ENCODE assay signal across 8 mouse cellular contexts in genomic region chr9:101075091-101075581, GRCm38 (mm10). TPM values are rescaled to one million over a fixed set of nuclear protein-coding genes. Genes with fewer than 3 reads are reported as not detected.
DNase-seq lines count a peak whose midpoint lies in the region; ATAC-seq and TF ChIP-seq lines count a peak whose summit lies in the region.

No protein-coding gene starts in this region.

- TF ChIP-seq CTCF in bone marrow macrophage, adult 2 months (IDR thresholded peaks at IDR 0.05; ENCODE audit: low read depth, low read length), result no peak

- peaks cover 14% of the 10 kb centered on the region for H3K4me1 ChIP-seq in bone marrow macrophage, adult 2 months (ENCODE audit: control insufficient read depth, insufficient read depth, low read length)
- H3K4me1 ChIP-seq in heart, embryonic 13.5 days, result peaks cover 42% of the 10 kb centered on the region

- ATAC-seq in heart, embryonic 13.5 days (ENCODE audit: extremely low read depth, insufficient number of reproducible peaks, low FRiP score, low TSS enrichment), result no peak
- peak; percentile 18 for ATAC-seq in megakaryocyte, adult 5-6 weeks (ENCODE audit: poor library complexity, severe bottlenecking)

- no peaks in the 10 kb centered on the region for H3K9me3 ChIP-seq in heart, embryonic 13.5 days

- H3K4me2 ChIP-seq in heart, embryonic 13.5 days, result peak overlapping the region; percentile 85

- peak overlapping the region; percentile 91 for H3K4me3 ChIP-seq in bone marrow macrophage, adult 2 months (ENCODE audit: insufficient read depth, low read length)
- peak overlapping the region; percentile 88 for H3K4me3 ChIP-seq in heart, embryonic 13.5 days

- H3K27me3 ChIP-seq in heart, embryonic 13.5 days (replicated peaks), result no peaks in the 10 kb centered on the region

- WGBS in heart, embryonic 13.5 days, result under 1% methylated on average over 25 of the region's 25 CpGs

- H3K36me3 ChIP-seq in heart, embryonic 13.5 days, result peaks cover 3% of the 10 kb centered on the region; the same call in 1 of the 2 replicates

- no peak for TF ChIP-seq POLR2A in bone marrow macrophage, adult 2 months (IDR thresholded peaks at IDR 0.05; ENCODE audit: borderline replicate concordance, low read depth, low read length)

- peak overlapping the region; percentile 98 for H3K27ac ChIP-seq in bone marrow macrophage, adult 2 months (ENCODE audit: insufficient read depth, low read depth, low read length)
- H3K27ac ChIP-seq in heart, embryonic 13.5 days (replicated peaks), result peak overlapping the region; percentile 100

- H3K9ac ChIP-seq in heart, embryonic 13.5 days, result peak overlapping the region; percentile 100

- peak; percentile 46 for DNase-seq in adrenal gland, adult 2 months
- DNase-seq in adrenal gland, adult 8-10 months, result no peak
- peak; percentile 47 for DNase-seq in kidney, postnatal 14 days
- DNase-seq in spleen, postnatal 36 days (ENCODE audit: low spot score in 2 of 2), result peak; percentile 30 to 48
- no peak for DNase-seq in left cerebral cortex, adult 11 months (ENCODE audit: low spot score)

RNA-seq across cellular contexts. Expression of gene Msl2, which starts 1.2 kb away (rescaled TPM):
- total RNA-seq in adrenal gland, adult 2 months (2021), result 10 to 100 TPM; 46.8 to 56.7 TPM
- 34.1 and 38.4 TPM in 2 replicates for polyA plus RNA-seq in adrenal gland, adult 2 months (2012; rRNA removed)
- 10 to 100 TPM; 54.2 to 57.2 (median 54.9) TPM for total RNA-seq in adrenal gland, adult 8-10 months (2022)
- polyA plus RNA-seq in bone marrow macrophage, adult 2 months (2012; ENCODE audit: insufficient read depth, insufficient read length, missing spikeins), result 35.4 and 38.9 TPM in 2 replicates
- 2.6 and 2.8 TPM in 2 replicates for polyA plus RNA-seq in heart, embryonic 13.5 days (2015; fragmentation: Nextera tagmentation; extraction: Ambion mirVana)
- total RNA-seq in megakaryocyte, adult 5-6 weeks (2015), result 85.6 and 92.6 TPM in 2 replicates
- 44.9 and 53.4 TPM in 2 replicates for total RNA-seq in megakaryocyte, adult 5-6 weeks (2017)

RNA-seq across cellular contexts. Expression of gene Pccb, which starts 40.4 kb away (rescaled TPM):
- 100 to 1,000 TPM; 140 to 166 TPM for total RNA-seq in adrenal gland, adult 2 months (2021)
- polyA plus RNA-seq in adrenal gland, adult 2 months (2012; rRNA removed), result 113 and 128 TPM in 2 replicates
- 100 to 1,000 TPM in 2 of 4 experiments, 10 to 100 TPM in 2; 83.5 to 171 (median 127) TPM for total RNA-seq in adrenal gland, adult 8-10 months (2022)
- polyA plus RNA-seq in bone marrow macrophage, adult 2 months (2012; ENCODE audit: insufficient read depth, insufficient read length, missing spikeins), result 24.0 and 24.7 TPM in 2 replicates
- polyA plus RNA-seq in heart, embryonic 13.5 days (2015; fragmentation: Nextera tagmentation; extraction: Ambion mirVana), result 20.3 and 23.2 TPM in 2 replicates
- 9.8 and 12.2 TPM in 2 replicates for total RNA-seq in megakaryocyte, adult 5-6 weeks (2015)
- 6.4 and 8.0 TPM in 2 replicates for total RNA-seq in megakaryocyte, adult 5-6 weeks (2017)

Comparison
In these comparisons a context has a peak if more than half of its experiments do, and no peak if none do; other contexts are left out.
1. DNase-seq: peak in adrenal gland, adult 2 months (single experiment), kidney, postnatal 14 days (single experiment) and spleen, postnatal 36 days (2 of 2); none in adrenal gland, adult 8-10 months (single experiment) and left cerebral cortex, adult 11 months (single experiment).
2. RNA of gene Pccb, which starts 40.4 kb away (total RNA-seq): 140 to 166 TPM in adrenal gland, adult 2 months and 83.5 to 171 TPM in adrenal gland, adult 8-10 months; 6.4 to 12.2 TPM in megakaryocyte, adult 5-6 weeks; every median in the first group is over 4 times any median in the second.